Mouse (Mus musculus) embryonic fibroblast, embryonic 13.5 days (primary cell): ENCODE results near the gene Alx3.

Source experiments
- CTCF ChIP-seq: IDR thresholded peaks from 2 replicates; pipeline ENCODE4 v1.5.1; 2011; ENCODE audit warnings: mild to moderate bottlenecking, control low read depth, low read length, moderate library complexity, borderline replicate concordance; ENCODE audit not compliant: insufficient read depth
- POLR2A ChIP-seq: IDR thresholded peaks from 2 replicates; pipeline ENCODE4 v1.6.1; 2011; ENCODE audit warnings: low read depth, mild to moderate bottlenecking, control low read depth, low read length, moderate library complexity

DNA sequence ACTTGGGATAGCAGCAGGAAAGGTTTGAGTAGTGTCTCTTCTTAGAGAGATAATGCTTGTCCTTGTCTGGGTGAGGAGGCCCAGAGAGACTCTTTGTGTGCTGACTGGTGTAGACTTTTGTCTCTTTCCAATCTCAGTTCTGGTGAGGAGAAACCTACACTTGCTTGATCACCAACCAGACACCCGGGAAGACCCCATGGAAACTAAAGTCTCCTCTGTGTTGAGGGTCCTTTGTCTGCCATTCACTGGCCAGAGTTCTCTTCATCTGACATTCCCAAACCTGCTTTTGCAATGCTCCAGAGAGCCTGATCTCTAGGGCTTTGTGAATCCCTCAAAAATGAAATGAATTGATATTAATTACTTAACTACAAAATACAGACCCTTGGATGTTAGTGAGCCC is 10.9 kb upstream of the Alx3 start:
- TF ChIP-seq CTCF (no peak), POLR2A (no peak)
